Mouse (Mus musculus): Measurements from ENCODE around the gene Gli2.

GRCm38 (mm10) chr1:119082231-119082991 lies 29.0 kb upstream of the Gli2 start:
- no peak for TF ChIP-seq GATA2 (IDR thresholded peaks at IDR 0.05; ENCODE audit: borderline replicate concordance, low read depth, low read length)
- TF ChIP-seq CTCF (IDR thresholded peaks at IDR 0.05; ENCODE audit: low read depth, low read length), result no peak
- no peak for TF ChIP-seq GATA1 (IDR thresholded peaks at IDR 0.05; ENCODE audit: borderline replicate concordance, low read length)
- TF ChIP-seq TAL1 (conservative IDR thresholded peaks at IDR 0.05; ENCODE audit: low read depth, low read length), result no peak
